Mouse (Mus musculus) stomach, embryonic 16.5 days (tissue): ENCODE data around the gene Pigo. TPM values are rescaled to one million over a fixed set of nuclear protein-coding genes. Genes with fewer than 3 reads are reported as not detected.

Experiments
- ATAC-seq: fragments of 200-750 bp; cut with Nextera tagmentation; 2 replicates; pipeline ENCODE4 v1.8.0; 2017; ENCODE audit warnings: moderate number of reproducible peaks, moderate TSS enrichment; ENCODE audit not compliant: insufficient read depth, low FRiP score
- H3K27ac ChIP-seq: fragments of 300-500 bp; sonication (generic); 2 replicates; pipeline ENCODE4 v1.5.1; 2014; ENCODE audit warnings: low read length
- H3K27me3 ChIP-seq: fragments of 300-500 bp; sonication (generic); 2 replicates; pipeline ENCODE4 v1.6.1; 2014; ENCODE audit warnings: low read length, control low read depth, mixed read lengths; ENCODE audit not compliant: control insufficient read depth, insufficient read depth
- H3K36me3 ChIP-seq: fragments of 300-500 bp; sonication (generic); 2 replicates; pipeline ENCODE4 v1.6.1; 2014; ENCODE audit warnings: low read length; ENCODE audit not compliant: control insufficient read depth, insufficient read depth
- H3K4me1 ChIP-seq: fragments of 300-500 bp; sonication (generic); 2 replicates; pipeline ENCODE4 v1.6.1; 2014; ENCODE audit warnings: low read length, control low read depth, mixed read lengths; ENCODE audit not compliant: control insufficient read depth, insufficient read depth
- H3K4me2 ChIP-seq: fragments of 300-500 bp; sonication (generic); 2 replicates; pipeline ENCODE4 v1.6.1; 2014; ENCODE audit warnings: low read depth, low read length, mixed read lengths
- H3K4me3 ChIP-seq: fragments of 300-500 bp; sonication (generic); replicated peaks from 2 replicates; pipeline ENCODE4 v1.5.1; 2014; ENCODE audit warnings: mild to moderate bottlenecking, low read length
- H3K9ac ChIP-seq: fragments of 300-500 bp; sonication (generic); 2 replicates; pipeline ENCODE4 v1.6.1; 2014; ENCODE audit warnings: low read length
- H3K9me3 ChIP-seq: fragments of 300-500 bp; sonication (generic); replicated peaks from 2 replicates; pipeline ENCODE4 v1.6.1; 2016; ENCODE audit warnings: low read length, control low read depth; ENCODE audit not compliant: control insufficient read depth
- WGBS: fragments of 180-500 bp; shearing (Covaris S2); extraction: QIAGEN DNeasy Blood & Tissue Kit; methylation state at CpG from one replicate; pipeline ENCODE4 v1.1.7; 2014; 5-methylcytosine and 5-hydroxymethylcytosine counted together
- polyA plus RNA-seq: library from polyadenylated mRNA; unstranded; fragments of >200 nt; fragmentation: Nextera tagmentation; extraction: Ambion mirVana; gene quantifications from 2 replicates; pipeline ENCODE4 v1.2.1, GENCODE M21; 2015

The Pigo gene
- polyA plus RNA-seq = 22.9 and 24.7 TPM in 2 replicates

- Histone ChIP-seq H3K36me3 (peaks cover 29% of the 10 kb centered on the region; the same call in 1 of the 2 replicates), H3K27me3 (no peaks in the 10 kb centered on the region)
- WGBS = 7% methylated on average over 42 of the region's 42 CpGs
Observed at GRCm38 (mm10) chr4:43025084-43025960, at the start of gene Pigo. Gene Pigo (minus strand): TSS chr4:43025819.

GRCm38 (mm10) chr4:43074923-43075322, 49.3 kb upstream of the Pigo start:
- H3K4me3 ChIP-seq = no peak overlapping the region
- no peak overlapping the region for H3K4me2 ChIP-seq
- H3K4me1 ChIP-seq = no peaks in the 10 kb centered on the region
- H3K9ac ChIP-seq = no peak overlapping the region
- H3K9me3 ChIP-seq = no peaks in the 10 kb centered on the region
- H3K27ac ChIP-seq = no peak overlapping the region
- ATAC-seq = no peak
- no peaks in the 10 kb centered on the region for H3K36me3 ChIP-seq
- no peaks in the 10 kb centered on the region for H3K27me3 ChIP-seq

More at GRCm38 (mm10) chr4:43025084-43025960, at the start of gene Pigo:
- H3K4me2 ChIP-seq = peak within 1 kb of the TSS; percentile 66
- H3K4me1 ChIP-seq = peaks cover 13% of the 10 kb centered on the region
- peak within 1 kb of the TSS; percentile 78 for H3K4me3 ChIP-seq
- H3K27ac ChIP-seq = peak within 1 kb of the TSS; percentile 94
- no peaks in the 10 kb centered on the region for H3K9me3 ChIP-seq
- ATAC-seq = peak; percentile 93
- H3K9ac ChIP-seq = peak within 1 kb of the TSS; percentile 82

DNA sequence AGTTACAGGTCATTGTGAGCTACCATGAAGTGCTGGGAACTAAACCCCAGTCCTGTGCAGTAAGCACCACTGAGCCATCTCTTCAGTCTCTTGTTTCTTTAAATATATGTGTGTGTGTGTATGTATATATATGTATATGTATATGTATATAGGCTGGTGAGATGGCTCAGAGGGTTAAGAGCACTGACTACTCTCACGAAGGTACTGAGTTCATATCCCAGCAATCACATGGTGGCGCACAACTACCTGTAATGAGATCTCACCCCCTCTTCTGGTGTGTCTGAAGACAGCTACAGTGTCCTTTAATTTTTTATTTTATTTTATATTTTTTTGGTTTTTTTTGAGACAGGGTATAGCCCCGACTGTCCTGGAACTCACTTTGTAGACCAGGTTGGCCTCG, 39.9 kb upstream of the Pigo start:
- 0 out of 2 replicates have a peak, but pooled peaks cover 2% of the 10 kb centered on the region for H3K4me1 ChIP-seq
- ATAC-seq = no peak
- no peak overlapping the region for H3K4me2 ChIP-seq
- H3K9ac ChIP-seq = no peak overlapping the region
- no peaks in the 10 kb centered on the region for H3K27me3 ChIP-seq
- H3K4me3 ChIP-seq = no peak overlapping the region
- no peaks in the 10 kb centered on the region for H3K36me3 ChIP-seq
- H3K9me3 ChIP-seq = no peaks in the 10 kb centered on the region
- WGBS = 91% methylated on average over 4 of the region's 4 CpGs
- H3K27ac ChIP-seq = no peak overlapping the region

DNA sequence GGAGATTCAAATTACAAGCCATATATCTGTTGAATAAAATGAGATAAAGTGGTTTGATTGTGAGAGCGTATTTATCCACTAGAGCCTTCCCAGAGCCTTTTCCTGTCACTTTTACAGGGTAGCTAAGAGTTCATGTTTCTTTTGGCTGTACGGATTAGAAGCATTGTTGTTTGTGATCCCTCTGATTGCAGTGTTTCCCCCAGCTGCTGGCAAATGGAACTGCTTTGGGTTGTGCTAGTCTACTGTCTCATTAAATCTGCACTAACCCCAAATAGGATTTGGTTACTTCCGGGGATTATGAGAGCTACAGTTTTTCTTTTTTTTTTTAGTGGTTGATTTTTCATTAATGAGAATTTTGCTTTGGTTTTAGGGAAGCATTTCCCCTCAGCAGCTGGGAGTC, 34.7 kb upstream of the Pigo start:
- Histone ChIP-seq H3K4me2 (peak overlapping the region; percentile 73; the same call in 1 of the 2 replicates), H3K4me3 (no peak overlapping the region), H3K4me1 (no peaks in the 10 kb centered on the region), H3K36me3 (no peaks in the 10 kb centered on the region), H3K9me3 (no peaks in the 10 kb centered on the region), H3K27me3 (no peaks in the 10 kb centered on the region), H3K9ac (no peak overlapping the region), H3K27ac (no peak overlapping the region)
- ATAC-seq = no peak
- WGBS = 35% methylated on average over 3 of the region's 3 CpGs

- Histone ChIP-seq H3K36me3 (no peaks in the 10 kb centered on the region), H3K4me1 (no peaks in the 10 kb centered on the region), H3K9ac (no peak overlapping the region), H3K4me3 (peak overlapping the region; percentile 66), H3K27ac (no peak overlapping the region), H3K4me2 (peak overlapping the region; percentile 73), H3K9me3 (no peaks in the 10 kb centered on the region), H3K27me3 (no peaks in the 10 kb centered on the region)
- 28% methylated on average over 3 of the region's 3 CpGs for WGBS
- ATAC-seq = no peak
Observed at GRCm38 (mm10) chr4:43059697-43060096, 34.1 kb upstream of the Pigo start.

DNA sequence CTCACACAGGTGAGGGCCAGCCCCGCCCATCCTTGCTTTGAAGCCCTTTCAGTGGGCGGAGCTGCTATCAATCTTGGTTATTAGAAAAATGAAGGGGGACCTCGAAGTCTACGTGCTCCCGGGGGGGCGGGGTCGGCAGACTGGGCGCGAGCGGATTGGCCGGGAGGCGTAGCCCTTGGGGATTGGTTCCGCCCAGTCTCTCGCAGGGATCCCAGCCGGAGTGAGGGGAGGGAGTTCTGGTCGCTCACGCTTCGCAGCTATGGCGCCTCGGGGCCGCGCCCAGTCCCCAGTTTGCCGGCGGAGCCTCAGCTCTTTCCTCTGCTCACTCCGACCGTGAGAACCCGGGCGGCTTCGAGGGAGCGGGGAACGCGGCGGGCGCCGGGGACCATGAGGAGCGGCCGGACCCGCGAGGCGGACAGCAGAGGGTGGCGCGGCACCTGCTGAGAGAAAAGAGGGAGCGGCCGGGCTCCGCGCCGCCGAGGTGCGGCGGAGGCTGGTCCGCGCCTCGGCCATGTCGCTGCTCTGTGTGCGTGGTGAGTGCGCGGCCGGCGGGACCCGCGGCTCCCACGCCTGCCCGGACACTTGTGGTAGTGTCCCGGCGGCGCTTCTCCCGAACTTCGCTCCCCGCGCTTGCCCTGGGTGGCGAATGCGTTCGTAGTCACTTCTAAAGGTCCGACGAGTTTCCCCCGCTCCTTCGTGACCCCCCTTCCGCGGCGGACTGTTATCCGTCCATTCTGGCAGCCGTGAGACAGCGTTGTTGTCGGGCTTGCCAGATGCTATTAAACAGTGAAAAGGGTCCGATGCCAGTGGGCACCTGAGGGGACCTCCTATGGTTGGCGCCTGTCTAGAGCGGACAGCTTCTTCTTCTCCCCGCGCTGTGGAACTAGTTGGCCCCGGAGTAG, 33.4 kb upstream of the Pigo start, which contains the start of gene Unc13b:
Gene Unc13b (plus strand): TSS at position 201 of the 902 bp plus-strand sequence.
- H3K9me3 ChIP-seq = no peaks in the 10 kb centered on the region
- under 1% methylated on average over 88 of the region's 90 CpGs for WGBS

GRCm38 (mm10) chr4:43058392-43058752, 32.8 kb upstream of the Pigo start:
- Histone ChIP-seq H3K9ac (no peak overlapping the region), H3K36me3 (no peaks in the 10 kb centered on the region), H3K27me3 (no peaks in the 10 kb centered on the region), H3K9me3 (no peaks in the 10 kb centered on the region), H3K27ac (no peak overlapping the region), H3K4me2 (peak overlapping the region; percentile 73), H3K4me3 (peak overlapping the region; percentile 66), H3K4me1 (no peaks in the 10 kb centered on the region)
- 21% methylated on average over 8 of the region's 8 CpGs for WGBS
- ATAC-seq = no peak

More for the DNA sequence above, 33.4 kb upstream of the Pigo start, which contains the start of gene Unc13b:
- Histone ChIP-seq H3K4me2 (peak within 1 kb of the TSS; percentile 73), H3K36me3 (no peaks in the 10 kb centered on the region), H3K27ac (peak within 1 kb of the TSS; percentile 85), H3K27me3 (no peaks in the 10 kb centered on the region), H3K9ac (peak within 1 kb of the TSS; percentile 72), H3K4me1 (no peaks in the 10 kb centered on the region), H3K4me3 (peak within 1 kb of the TSS; percentile 66)
- ATAC-seq = peak; percentile 98

DNA sequence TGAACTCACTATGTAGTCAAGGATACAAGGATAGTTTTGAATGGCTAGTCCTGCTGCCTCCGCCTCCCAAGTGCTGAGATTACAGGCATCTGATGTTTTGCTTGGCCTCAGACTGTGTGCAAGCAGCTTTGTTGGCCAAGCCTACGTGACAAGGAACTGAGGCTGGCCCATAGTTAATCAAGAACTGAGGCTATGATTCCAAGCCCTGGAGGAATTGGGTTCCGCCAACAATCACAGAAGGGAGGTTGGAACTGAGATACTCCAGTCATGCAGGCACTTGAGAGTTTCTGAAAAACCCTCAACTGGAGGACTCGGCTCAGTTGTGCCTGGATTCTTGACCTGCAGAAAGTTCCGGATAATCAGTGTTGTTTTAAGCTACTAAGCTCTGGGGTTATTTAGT, 32.0 kb upstream of the Pigo start:
- no peak for ATAC-seq
- Histone ChIP-seq H3K9me3 (no peaks in the 10 kb centered on the region), H3K36me3 (no peaks in the 10 kb centered on the region), H3K9ac (no peak overlapping the region), H3K4me3 (no peak overlapping the region), H3K4me2 (no peak overlapping the region), H3K27ac (no peak overlapping the region), H3K27me3 (no peaks in the 10 kb centered on the region), H3K4me1 (no peaks in the 10 kb centered on the region)
- 89% methylated on average over 5 of the region's 5 CpGs for WGBS
